In genomic region chr5:119944371-119944770, GRCm38 (mm10) we compare ENCODE assay signal across 16 mouse cellular contexts.
DNase-seq lines count a peak whose midpoint lies in the region; ATAC-seq and TF ChIP-seq lines count a peak whose summit lies in the region.
"Had no signal": no experiment of that assay in that cellular context is flagged by ENCODE, and none has a peak within 500 bp of the region (broad histone marks: within the 10 kb centered on the region; RNA-seq: fewer than 3 reads in every experiment).

No protein-coding gene starts in this region.

- peak overlapping the region; percentile 32 for H3K4me2 ChIP-seq in embryonic facial prominence, embryonic 12.5 days (replicated peaks)
- H3K4me2 ChIP-seq in embryonic facial prominence, embryonic 13.5 days = peak overlapping the region; percentile 49
- peak overlapping the region; percentile 31 for H3K4me2 ChIP-seq in limb, embryonic 14.5 days (replicated peaks; ENCODE audit: low read depth, low read length, severe bottlenecking)
- H3K4me2 ChIP-seq: forebrain, embryonic 15.5 days; heart, embryonic 12.5 days; hindbrain, embryonic 15.5 days had no signal

- no peak for DNase-seq in limb, embryonic 10.5 days (ENCODE audit: low spot score)
- peak; percentile 50 for DNase-seq in limb, embryonic 14.5 days (ENCODE audit: low spot score)
- no peak for DNase-seq in gastrocnemius, adult 18-20 months (ENCODE audit: low spot score)
- DNase-seq in c-Kit-positive CD71-positive TER-119-positive erythroid progenitor cells, embryonic 14.5 days (ENCODE audit: low spot score) = no peak
- DNase-seq: adrenal gland, adult 2 months; adrenal gland, postnatal 25 days; cerebellum, adult 8-10 months; cerebellum, postnatal 25 days; gastrocnemius, postnatal 14 days had no signal

- H3K4me1 ChIP-seq in embryonic facial prominence, embryonic 12.5 days = peaks cover 16% of the 10 kb centered on the region
- H3K4me1 ChIP-seq in embryonic facial prominence, embryonic 13.5 days = peaks cover 32% of the 10 kb centered on the region
- H3K4me1 ChIP-seq in limb, embryonic 10.5 days = peaks cover 16% of the 10 kb centered on the region
- H3K4me1 ChIP-seq in limb, embryonic 14.5 days (ENCODE audit: control insufficient read depth, insufficient read depth, low read length) = peaks cover 15% of the 10 kb centered on the region; the same call in 1 of the 2 replicates
- H3K4me1 ChIP-seq: heart, embryonic 12.5 days; hindbrain, embryonic 15.5 days had no signal

- H3K9ac ChIP-seq in embryonic facial prominence, embryonic 12.5 days = no peak overlapping the region
- no peak overlapping the region for H3K9ac ChIP-seq in embryonic facial prominence, embryonic 13.5 days
- no peak overlapping the region for H3K9ac ChIP-seq in limb, embryonic 14.5 days (ENCODE audit: low read depth, low read length, severe bottlenecking)
- H3K9ac ChIP-seq: forebrain, embryonic 15.5 days; heart, embryonic 12.5 days; hindbrain, embryonic 15.5 days had no signal

- no peaks in the 10 kb centered on the region for H3K27me3 ChIP-seq in embryonic facial prominence, embryonic 12.5 days
- no peaks in the 10 kb centered on the region for H3K27me3 ChIP-seq in embryonic facial prominence, embryonic 13.5 days
- no peaks in the 10 kb centered on the region; the same call in 1 of the 2 replicates for H3K27me3 ChIP-seq in limb, embryonic 10.5 days (ENCODE audit: low read depth, poor library complexity, severe bottlenecking)
- H3K27me3 ChIP-seq in limb, embryonic 14.5 days (ENCODE audit: control insufficient read depth, insufficient read depth, low read length) = no peaks in the 10 kb centered on the region
- H3K27me3 ChIP-seq: forebrain, embryonic 15.5 days; heart, embryonic 12.5 days; hindbrain, embryonic 15.5 days had no signal

- H3K4me3 ChIP-seq in embryonic facial prominence, embryonic 12.5 days = no peak overlapping the region
- H3K4me3 ChIP-seq in embryonic facial prominence, embryonic 13.5 days = no peak overlapping the region
- no peak overlapping the region for H3K4me3 ChIP-seq in limb, embryonic 10.5 days
- H3K4me3 ChIP-seq in limb, embryonic 14.5 days (replicated peaks; ENCODE audit: low read length) = no peak overlapping the region
- H3K4me3 ChIP-seq: forebrain, embryonic 15.5 days; heart, embryonic 12.5 days; hindbrain, embryonic 15.5 days had no signal

- ATAC-seq in embryonic facial prominence, embryonic 12.5 days (ENCODE audit: insufficient number of reproducible peaks, insufficient read depth, low FRiP score, low TSS enrichment) = peak; percentile 65; the same call in 1 of the 2 replicates
- no peak for ATAC-seq in embryonic facial prominence, embryonic 13.5 days (ENCODE audit: insufficient number of reproducible peaks, insufficient read depth, low FRiP score, low TSS enrichment, low read depth)
- peak; percentile 70; the same call in 1 of the 2 replicates for ATAC-seq in limb, embryonic 14.5 days (ENCODE audit: low FRiP score, low read depth)
- no peak for ATAC-seq in monocyte, adult 5-6 weeks (replicated peaks; ENCODE audit: insufficient number of reproducible peaks, low FRiP score, low TSS enrichment, poor library complexity, severe bottlenecking)
- ATAC-seq: forebrain, embryonic 15.5 days; intestine, embryonic 16.5 days had no signal

- H3K27ac ChIP-seq in embryonic facial prominence, embryonic 12.5 days = peak overlapping the region; percentile 63; the same call in 1 of the 2 replicates
- H3K27ac ChIP-seq in embryonic facial prominence, embryonic 13.5 days = peak overlapping the region; percentile 68; the same call in 1 of the 2 replicates
- peak overlapping the region; percentile 46; the same call in 1 of the 2 replicates for H3K27ac ChIP-seq in limb, embryonic 10.5 days
- H3K27ac ChIP-seq in limb, embryonic 14.5 days (replicated peaks; ENCODE audit: low read depth, low read length) = no peak overlapping the region; the same call in 1 of the 2 replicates
- H3K27ac ChIP-seq: forebrain, embryonic 15.5 days; hindbrain, embryonic 15.5 days had no signal

- TF ChIP-seq POLR2A in limb, embryonic 14.5 days (IDR thresholded peaks at IDR 0.05; ENCODE audit: borderline replicate concordance, extremely low read depth, insufficient read depth, insufficient read length) = no peak

- H3K9me3 ChIP-seq in embryonic facial prominence, embryonic 12.5 days = no peaks in the 10 kb centered on the region
- no peaks in the 10 kb centered on the region for H3K9me3 ChIP-seq in embryonic facial prominence, embryonic 13.5 days
- no peaks in the 10 kb centered on the region for H3K9me3 ChIP-seq in limb, embryonic 10.5 days (replicated peaks)
- no peaks in the 10 kb centered on the region for H3K9me3 ChIP-seq in limb, embryonic 14.5 days (ENCODE audit: control insufficient read depth, low read length)
- H3K9me3 ChIP-seq: forebrain, embryonic 15.5 days; heart, embryonic 12.5 days; hindbrain, embryonic 15.5 days had no signal

- H3K36me3 ChIP-seq in embryonic facial prominence, embryonic 12.5 days = no peaks in the 10 kb centered on the region
- no peaks in the 10 kb centered on the region for H3K36me3 ChIP-seq in embryonic facial prominence, embryonic 13.5 days
- no peaks in the 10 kb centered on the region for H3K36me3 ChIP-seq in limb, embryonic 10.5 days
- H3K36me3 ChIP-seq in limb, embryonic 14.5 days (ENCODE audit: control insufficient read depth, insufficient read depth, low read length) = no peaks in the 10 kb centered on the region
- H3K36me3 ChIP-seq: forebrain, embryonic 15.5 days; heart, embryonic 12.5 days; hindbrain, embryonic 15.5 days had no signal

- WGBS in embryonic facial prominence, embryonic 12.5 days = 26% methylated on average over 10 of the region's 10 CpGs
- WGBS in embryonic facial prominence, embryonic 13.5 days = 18% methylated on average over 10 of the region's 10 CpGs
- WGBS in limb, embryonic 10.5 days = 62% methylated on average over 10 of the region's 10 CpGs
- 34% methylated on average over 10 of the region's 10 CpGs for WGBS in limb, embryonic 14.5 days

Comparison
In these comparisons a context has a peak if more than half of its experiments do, and no peak if none do; other contexts are left out.
1. ATAC-seq: peak in embryonic facial prominence, embryonic 12.5 days (single experiment) and limb, embryonic 14.5 days (single experiment); none in embryonic facial prominence, embryonic 13.5 days (single experiment) and monocyte, adult 5-6 weeks (single experiment).
2. Peak in every context shown above with its lines, with median percentiles within 50 percentile points of each other: H3K4me2 ChIP-seq.